Mouse (Mus musculus): Measurements from ENCODE around the gene D430041D05Rik. TPM values are rescaled to one million over a fixed set of nuclear protein-coding genes. Genes with fewer than 3 reads are reported as not detected.

The D430041D05Rik gene
- polyA plus RNA-seq, 1 experiment from 2014 or later, result 0.97 TPM

DNA sequence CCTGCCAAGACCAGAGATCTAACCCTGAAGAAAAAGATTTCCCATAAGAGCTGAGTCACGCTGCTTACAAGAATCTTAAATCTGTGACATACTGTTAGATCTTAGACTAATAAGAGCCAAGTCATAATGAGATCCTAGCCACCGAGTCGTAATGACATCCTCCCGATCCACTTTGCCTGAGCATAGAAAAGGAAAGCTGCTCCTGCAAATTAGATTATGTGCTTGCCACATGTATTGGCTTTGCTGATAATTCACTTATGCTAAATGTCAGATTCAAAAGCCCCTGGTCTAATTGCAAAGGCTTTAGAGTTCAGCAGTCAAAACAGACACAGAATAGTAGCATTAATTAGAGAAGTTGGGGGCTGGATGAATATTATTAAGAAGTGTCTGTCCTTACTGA is 164.0 kb downstream of the D430041D05Rik start:
- no peak for ATAC-seq (ENCODE audit: insufficient number of reproducible peaks, low FRiP score, low TSS enrichment, low read depth)
- WGBS, result 78% methylated on average over 4 of the region's 4 CpGs
- Histone ChIP-seq H3K4me2 (ENCODE audit: low read depth, severe bottlenecking) (no peak overlapping the region), H3K9me3 (ENCODE audit: control insufficient read depth, low read length) (no peaks in the 10 kb centered on the region), H3K27ac (replicated peaks; ENCODE audit: low read depth, low read length) (no peak overlapping the region), H3K27me3 (ENCODE audit: control insufficient read depth, insufficient read depth, low read length) (no peaks in the 10 kb centered on the region), H3K4me1 (ENCODE audit: control insufficient read depth, insufficient read depth, low read length) (no peaks in the 10 kb centered on the region), H3K36me3 (ENCODE audit: control insufficient read depth, insufficient read depth, low read length) (no peaks in the 10 kb centered on the region), H3K9ac (ENCODE audit: low read length) (no peak overlapping the region), H3K4me3 (ENCODE audit: low read depth, low read length) (no peak overlapping the region)
- no peak for DNase-seq (ENCODE audit: low spot score)

DNA sequence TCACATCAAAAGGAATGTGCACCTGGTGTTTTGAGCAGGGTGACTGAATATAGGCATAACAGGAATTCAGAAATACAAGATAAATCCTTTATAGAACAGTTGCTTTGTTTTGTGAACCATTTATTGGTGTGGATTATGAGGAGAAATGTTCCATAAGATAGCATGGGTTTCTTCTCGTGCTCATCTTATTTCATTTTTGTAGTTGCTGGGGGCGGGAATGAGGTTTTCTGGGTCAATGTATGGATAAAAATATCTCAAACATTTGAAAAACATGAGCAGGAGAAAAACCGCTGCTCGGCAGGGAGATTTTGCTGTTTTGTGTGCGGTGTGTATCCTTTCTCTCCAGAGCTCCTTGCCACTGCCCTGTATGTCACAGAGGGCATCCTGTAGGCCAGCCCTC is 168.8 kb downstream of the D430041D05Rik start:
- WGBS, result 90% methylated on average over 5 of the region's 5 CpGs
- Histone ChIP-seq H3K4me1 (ENCODE audit: control insufficient read depth, insufficient read depth, low read length) (no peaks in the 10 kb centered on the region), H3K9me3 (ENCODE audit: control insufficient read depth, low read length) (no peaks in the 10 kb centered on the region), H3K27me3 (ENCODE audit: control insufficient read depth, insufficient read depth, low read length) (no peaks in the 10 kb centered on the region), H3K27ac (replicated peaks; ENCODE audit: low read depth, low read length) (no peak overlapping the region), H3K4me2 (ENCODE audit: low read depth, severe bottlenecking) (no peak overlapping the region), H3K4me3 (ENCODE audit: low read depth, low read length) (no peak overlapping the region), H3K36me3 (ENCODE audit: control insufficient read depth, insufficient read depth, low read length) (no peaks in the 10 kb centered on the region), H3K9ac (ENCODE audit: low read length) (no peak overlapping the region)
- no peak for DNase-seq (ENCODE audit: low spot score)
- ATAC-seq (ENCODE audit: insufficient number of reproducible peaks, low FRiP score, low TSS enrichment, low read depth), result no peak

DNA sequence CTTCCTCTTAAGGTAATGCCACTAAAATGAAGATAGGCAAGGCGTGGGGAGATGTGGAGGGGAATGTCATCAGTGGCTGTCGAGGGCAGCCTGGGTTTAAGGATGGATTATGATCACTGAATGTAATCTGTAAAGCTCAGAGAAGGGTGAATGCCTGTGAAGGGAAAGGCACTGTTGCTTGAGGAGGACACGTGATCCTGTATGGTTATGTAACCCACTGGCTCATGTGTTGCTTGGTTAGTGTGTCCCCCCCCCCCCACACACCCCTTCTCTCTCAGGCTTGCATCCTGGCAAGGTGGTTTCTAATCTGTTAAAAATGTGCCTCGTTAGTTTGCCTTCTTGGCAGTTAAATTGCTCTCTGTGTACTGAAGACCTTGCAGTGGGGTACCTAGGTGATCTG is 173.7 kb downstream of the D430041D05Rik start:
- Histone ChIP-seq H3K4me1 (ENCODE audit: control insufficient read depth, insufficient read depth, low read length) (no peaks in the 10 kb centered on the region), H3K27me3 (ENCODE audit: control insufficient read depth, insufficient read depth, low read length) (no peaks in the 10 kb centered on the region), H3K36me3 (ENCODE audit: control insufficient read depth, insufficient read depth, low read length) (no peaks in the 10 kb centered on the region), H3K9ac (ENCODE audit: low read length) (no peak overlapping the region), H3K4me2 (ENCODE audit: low read depth, severe bottlenecking) (no peak overlapping the region), H3K4me3 (ENCODE audit: low read depth, low read length) (no peak overlapping the region), H3K9me3 (ENCODE audit: control insufficient read depth, low read length) (no peaks in the 10 kb centered on the region), H3K27ac (replicated peaks; ENCODE audit: low read depth, low read length) (no peak overlapping the region)
- ATAC-seq (ENCODE audit: insufficient number of reproducible peaks, low FRiP score, low TSS enrichment, low read depth) (no peak), DNase-seq (ENCODE audit: low spot score) (no peak)
- WGBS, result 70% methylated on average over 4 of the region's 4 CpGs

DNA sequence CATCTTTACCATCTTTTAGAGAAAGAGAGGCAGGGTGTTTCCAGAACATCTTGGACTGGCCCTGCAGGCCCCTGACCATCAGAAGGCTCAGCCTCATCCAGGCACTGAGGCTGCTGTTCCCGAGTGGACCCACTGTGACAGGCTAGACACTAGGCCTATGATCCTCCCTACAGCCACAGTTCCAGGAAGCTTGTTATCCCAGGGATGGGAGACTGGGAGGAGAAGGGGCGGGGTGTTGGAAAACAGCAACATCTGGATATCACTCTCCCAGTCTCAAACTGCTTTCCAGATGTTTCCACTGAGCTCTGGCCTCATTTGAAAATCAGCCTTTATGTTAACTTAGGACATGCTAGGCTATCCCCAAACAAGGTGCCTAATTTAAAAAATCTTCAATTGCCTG is 180.4 kb downstream of the D430041D05Rik start:
- Histone ChIP-seq H3K36me3 (ENCODE audit: control insufficient read depth, insufficient read depth, low read length) (no peaks in the 10 kb centered on the region), H3K9ac (ENCODE audit: low read length) (no peak overlapping the region), H3K4me1 (ENCODE audit: control insufficient read depth, insufficient read depth, low read length) (peaks cover 6% of the 10 kb centered on the region; the same call in 1 of the 2 replicates), H3K4me2 (ENCODE audit: low read depth, severe bottlenecking) (no peak overlapping the region), H3K27ac (replicated peaks; ENCODE audit: low read depth, low read length) (no peak overlapping the region), H3K4me3 (ENCODE audit: low read depth, low read length) (no peak overlapping the region), H3K9me3 (ENCODE audit: control insufficient read depth, low read length) (no peaks in the 10 kb centered on the region), H3K27me3 (ENCODE audit: control insufficient read depth, insufficient read depth, low read length) (no peaks in the 10 kb centered on the region)
- DNase-seq (ENCODE audit: low spot score) (no peak), ATAC-seq (ENCODE audit: insufficient number of reproducible peaks, low FRiP score, low TSS enrichment, low read depth) (no peak; the same call in 1 of the 2 replicates)
- 39% methylated on average over 2 of the region's 2 CpGs for WGBS

DNA sequence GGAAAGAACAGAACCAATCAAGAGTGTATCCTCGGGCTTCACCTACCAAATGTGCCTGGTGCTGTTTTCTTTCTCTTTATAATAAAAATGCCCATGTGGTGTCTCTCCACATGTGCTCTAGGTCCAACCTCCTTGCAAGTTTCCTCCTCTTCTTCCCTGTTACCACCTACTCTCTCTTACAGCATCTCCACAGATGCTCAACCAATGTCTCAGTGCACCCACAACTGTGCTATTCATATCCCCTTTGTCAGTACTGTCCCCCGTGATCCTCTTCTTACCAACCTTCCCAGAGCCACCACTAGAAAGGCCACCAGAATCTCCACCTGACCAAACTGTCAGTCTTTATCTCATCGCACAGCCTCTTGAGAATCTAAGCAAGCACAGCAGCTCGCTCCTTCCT is 184.8 kb downstream of the D430041D05Rik start:
- no peak overlapping the region for H3K27ac ChIP-seq (replicated peaks; ENCODE audit: low read depth, low read length)
- H3K9ac ChIP-seq (ENCODE audit: low read length), result no peak overlapping the region
- DNase-seq (ENCODE audit: low spot score) (no peak), ATAC-seq (ENCODE audit: insufficient number of reproducible peaks, low FRiP score, low TSS enrichment, low read depth) (no peak)
- no peaks in the 10 kb centered on the region for H3K36me3 ChIP-seq (ENCODE audit: control insufficient read depth, insufficient read depth, low read length)
- WGBS, result 93% methylated on average over 4 of the region's 4 CpGs
- H3K9me3 ChIP-seq (ENCODE audit: control insufficient read depth, low read length), result no peaks in the 10 kb centered on the region
- no peak overlapping the region for H3K4me3 ChIP-seq (ENCODE audit: low read depth, low read length)
- no peak overlapping the region for H3K4me2 ChIP-seq (ENCODE audit: low read depth, severe bottlenecking)
- peaks cover 6% of the 10 kb centered on the region; the same call in 1 of the 2 replicates for H3K4me1 ChIP-seq (ENCODE audit: control insufficient read depth, insufficient read depth, low read length)
- H3K27me3 ChIP-seq (ENCODE audit: control insufficient read depth, insufficient read depth, low read length), result no peaks in the 10 kb centered on the region

DNA sequence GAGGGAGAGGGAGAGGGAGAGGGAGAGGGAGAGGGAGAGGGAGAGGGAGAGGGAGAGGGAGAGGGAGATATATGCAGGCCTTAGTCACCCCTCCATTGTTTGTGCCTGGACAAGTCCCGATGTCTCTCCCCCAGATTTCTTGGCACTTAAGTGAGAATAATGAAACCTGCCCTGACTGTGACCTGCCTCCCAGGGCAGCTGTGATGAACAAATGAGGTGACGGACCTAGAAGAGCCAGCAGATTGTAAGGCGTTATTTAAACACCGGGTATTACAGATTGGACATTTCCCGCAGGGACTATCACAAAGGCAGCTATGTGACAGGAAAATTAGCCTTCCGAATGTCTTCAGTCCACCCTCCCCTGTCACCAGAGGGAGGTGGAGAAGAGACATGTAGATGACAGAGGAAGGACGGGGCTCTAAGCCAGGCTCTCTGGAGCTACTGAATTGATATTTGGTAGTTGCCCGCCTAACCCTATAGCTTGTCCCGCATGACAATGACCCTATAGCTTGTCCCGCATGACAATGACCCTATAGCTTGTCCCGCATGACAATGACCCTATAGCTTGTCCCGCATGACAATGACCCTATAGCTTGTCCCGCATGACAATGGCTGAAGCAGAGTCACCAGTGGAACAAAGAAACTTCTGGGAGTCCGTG is 191.0 kb downstream of the D430041D05Rik start:
- H3K27me3 ChIP-seq (ENCODE audit: control insufficient read depth, insufficient read depth, low read length), result no peaks in the 10 kb centered on the region
- no peak overlapping the region for H3K27ac ChIP-seq (replicated peaks; ENCODE audit: low read depth, low read length)
- H3K4me2 ChIP-seq (ENCODE audit: low read depth, severe bottlenecking), result no peak overlapping the region
- H3K4me1 ChIP-seq (ENCODE audit: control insufficient read depth, insufficient read depth, low read length), result peaks cover 10% of the 10 kb centered on the region
- ATAC-seq (ENCODE audit: insufficient number of reproducible peaks, low FRiP score, low TSS enrichment, low read depth) (no peak), DNase-seq (ENCODE audit: low spot score) (no peak)
- H3K9ac ChIP-seq (ENCODE audit: low read length), result no peak overlapping the region
- no peaks in the 10 kb centered on the region for H3K36me3 ChIP-seq (ENCODE audit: control insufficient read depth, insufficient read depth, low read length)
- H3K4me3 ChIP-seq (ENCODE audit: low read depth, low read length), result no peak overlapping the region
- H3K9me3 ChIP-seq (ENCODE audit: control insufficient read depth, low read length), result no peaks in the 10 kb centered on the region
- WGBS, result 78% methylated on average over 14 of the region's 14 CpGs

DNA sequence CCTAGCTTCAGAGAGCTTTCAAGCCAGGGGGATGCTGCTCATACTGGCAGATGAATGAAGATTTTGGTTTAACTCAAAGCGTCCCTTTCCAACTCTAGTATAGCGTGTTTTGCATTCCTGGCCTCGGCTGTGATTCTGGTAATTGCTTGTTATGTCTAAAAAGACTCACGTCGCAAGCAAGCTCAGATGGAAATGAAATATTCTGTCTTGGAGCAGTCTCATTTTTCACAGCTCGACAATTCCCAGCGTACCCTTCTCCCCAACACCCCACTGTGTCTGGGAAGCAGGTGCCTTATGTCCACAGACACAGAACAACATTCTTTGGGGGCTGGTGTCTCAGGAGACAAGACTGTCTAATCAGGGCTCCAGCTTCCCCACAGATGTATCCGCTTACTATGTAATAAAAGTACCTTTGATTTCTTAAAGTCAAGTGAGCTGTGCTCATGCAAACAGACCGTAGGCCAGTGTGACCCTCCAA is 192.2 kb downstream of the D430041D05Rik start:
- Histone ChIP-seq H3K36me3 (ENCODE audit: control insufficient read depth, insufficient read depth, low read length) (no peaks in the 10 kb centered on the region), H3K4me1 (ENCODE audit: control insufficient read depth, insufficient read depth, low read length) (peaks cover 10% of the 10 kb centered on the region), H3K27me3 (ENCODE audit: control insufficient read depth, insufficient read depth, low read length) (no peaks in the 10 kb centered on the region), H3K9me3 (ENCODE audit: control insufficient read depth, low read length) (no peaks in the 10 kb centered on the region), H3K4me2 (ENCODE audit: low read depth, severe bottlenecking) (no peak overlapping the region), H3K4me3 (ENCODE audit: low read depth, low read length) (no peak overlapping the region), H3K9ac (ENCODE audit: low read length) (no peak overlapping the region), H3K27ac (replicated peaks; ENCODE audit: low read depth, low read length) (no peak overlapping the region)
- DNase-seq (ENCODE audit: low spot score), result peak; percentile 28
- peak; percentile 44; the same call in 1 of the 2 replicates for ATAC-seq (ENCODE audit: insufficient number of reproducible peaks, low FRiP score, low TSS enrichment, low read depth)
- 61% methylated on average over 9 of the region's 9 CpGs for WGBS

DNA sequence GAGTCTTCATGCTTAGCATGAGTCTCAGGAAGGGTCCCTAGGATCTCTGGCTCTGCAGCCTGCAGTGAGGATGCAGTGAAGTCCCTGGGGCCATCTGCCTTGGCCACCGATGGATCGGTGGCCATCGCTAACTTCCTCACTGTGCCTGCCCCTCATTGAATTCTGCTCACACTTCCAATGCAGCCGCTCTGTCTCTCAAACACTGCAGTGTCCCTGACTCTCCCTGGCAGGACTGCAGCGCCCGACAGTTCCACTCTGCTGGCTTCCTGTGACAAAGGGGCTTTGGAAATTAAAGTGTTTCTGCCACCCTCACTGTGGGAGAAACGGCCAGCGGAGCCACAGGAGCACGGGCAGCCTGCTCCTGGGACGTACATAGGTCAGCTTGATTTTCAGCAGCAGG is 192.7 kb downstream of the D430041D05Rik start:
- WGBS, result 77% methylated on average over 10 of the region's 10 CpGs
- Histone ChIP-seq H3K27me3 (ENCODE audit: control insufficient read depth, insufficient read depth, low read length) (no peaks in the 10 kb centered on the region), H3K4me3 (ENCODE audit: low read depth, low read length) (no peak overlapping the region), H3K9ac (ENCODE audit: low read length) (no peak overlapping the region), H3K27ac (replicated peaks; ENCODE audit: low read depth, low read length) (no peak overlapping the region), H3K4me1 (ENCODE audit: control insufficient read depth, insufficient read depth, low read length) (peaks cover 10% of the 10 kb centered on the region), H3K36me3 (ENCODE audit: control insufficient read depth, insufficient read depth, low read length) (no peaks in the 10 kb centered on the region), H3K9me3 (ENCODE audit: control insufficient read depth, low read length) (no peaks in the 10 kb centered on the region), H3K4me2 (ENCODE audit: low read depth, severe bottlenecking) (no peak overlapping the region)
- DNase-seq (ENCODE audit: low spot score), result no peak
- no peak for ATAC-seq (ENCODE audit: insufficient number of reproducible peaks, low FRiP score, low TSS enrichment, low read depth)

DNA sequence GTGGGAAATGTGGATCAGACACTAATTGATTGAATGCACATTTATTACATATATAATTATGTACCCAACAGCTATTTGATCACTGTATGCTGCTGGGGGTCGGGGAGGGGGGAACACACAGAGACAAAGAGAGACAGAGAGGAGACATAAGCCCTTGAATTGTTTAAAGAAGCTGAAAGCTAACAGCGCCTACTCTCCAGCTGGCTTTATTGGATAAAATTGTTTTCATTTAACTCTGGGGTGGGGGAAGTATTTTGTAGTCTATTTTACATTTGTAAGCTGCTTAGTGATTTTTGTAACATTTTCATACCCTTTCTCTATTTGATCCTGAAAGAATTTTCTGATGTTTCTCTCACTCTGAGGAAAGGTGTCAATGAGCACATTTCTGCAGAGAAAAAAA is 201.4 kb downstream of the D430041D05Rik start:
- no peak for DNase-seq (ENCODE audit: low spot score)
- no peak overlapping the region for H3K4me2 ChIP-seq (ENCODE audit: low read depth, severe bottlenecking)
- 77% methylated on average over 2 of the region's 2 CpGs for WGBS

More for the DNA sequence above, 201.4 kb downstream of the D430041D05Rik start:
- Histone ChIP-seq H3K9me3 (ENCODE audit: control insufficient read depth, low read length) (no peaks in the 10 kb centered on the region), H3K27me3 (ENCODE audit: control insufficient read depth, insufficient read depth, low read length) (no peaks in the 10 kb centered on the region), H3K4me3 (ENCODE audit: low read depth, low read length) (no peak overlapping the region), H3K4me1 (ENCODE audit: control insufficient read depth, insufficient read depth, low read length) (0 out of 2 replicates have a peak, but pooled peaks cover 3% of the 10 kb centered on the region), H3K9ac (ENCODE audit: low read length) (no peak overlapping the region), H3K36me3 (ENCODE audit: control insufficient read depth, insufficient read depth, low read length) (no peaks in the 10 kb centered on the region), H3K27ac (replicated peaks; ENCODE audit: low read depth, low read length) (no peak overlapping the region)
- ATAC-seq (ENCODE audit: insufficient number of reproducible peaks, low FRiP score, low TSS enrichment, low read depth), result no peak
